Mouse (Mus musculus): ENCODE measurements around the gene Map1s. TPM values are rescaled to one million over a fixed set of nuclear protein-coding genes. Genes with fewer than 3 reads are reported as not detected.

The Map1s gene
- polyA plus RNA-seq, 1 experiment = 44.2 TPM

GRCm38 (mm10) chr8:70931731-70932130, 26.0 kb downstream of the Map1s start:
- TF ChIP-seq CTCF (IDR thresholded peaks at IDR 0.05; ENCODE audit: low read depth, low read length) = no peak
- no peak for TF ChIP-seq POLR2A (IDR thresholded peaks at IDR 0.05; ENCODE audit: borderline replicate concordance, low read depth, low read length)
- H3K4me3 ChIP-seq (ENCODE audit: insufficient read depth, low read length) = no peak overlapping the region
- no peaks in the 10 kb centered on the region for H3K4me1 ChIP-seq (ENCODE audit: control insufficient read depth, insufficient read depth, low read length)
- H3K27ac ChIP-seq (ENCODE audit: insufficient read depth, low read depth, low read length) = no peak overlapping the region

GRCm38 (mm10) chr8:70933036-70933435, 27.3 kb downstream of the Map1s start:
- TF ChIP-seq CTCF (IDR thresholded peaks at IDR 0.05; ENCODE audit: low read depth, low read length) (no peak), POLR2A (IDR thresholded peaks at IDR 0.05; ENCODE audit: borderline replicate concordance, low read depth, low read length) (no peak)
- Histone ChIP-seq H3K27ac (ENCODE audit: insufficient read depth, low read depth, low read length) (no peak overlapping the region), H3K4me3 (ENCODE audit: insufficient read depth, low read length) (no peak overlapping the region), H3K4me1 (ENCODE audit: control insufficient read depth, insufficient read depth, low read length) (no peaks in the 10 kb centered on the region)

- Histone ChIP-seq H3K4me1 (ENCODE audit: control insufficient read depth, insufficient read depth, low read length) (no peaks in the 10 kb centered on the region), H3K4me3 (ENCODE audit: insufficient read depth, low read length) (no peak overlapping the region), H3K27ac (ENCODE audit: insufficient read depth, low read depth, low read length) (no peak overlapping the region)
- TF ChIP-seq POLR2A (IDR thresholded peaks at IDR 0.05; ENCODE audit: borderline replicate concordance, low read depth, low read length) (no peak), CTCF (IDR thresholded peaks at IDR 0.05; ENCODE audit: low read depth, low read length) (no peak)
Measured at GRCm38 (mm10) chr8:70934786-70935185, 29.1 kb downstream of the Map1s start.

GRCm38 (mm10) chr8:70937200-70937599, 31.5 kb downstream of the Map1s start:
- H3K4me1 ChIP-seq (ENCODE audit: control insufficient read depth, insufficient read depth, low read length) = peaks cover 13% of the 10 kb centered on the region
- TF ChIP-seq CTCF (IDR thresholded peaks at IDR 0.05; ENCODE audit: low read depth, low read length) = no peak
- no peak for TF ChIP-seq POLR2A (IDR thresholded peaks at IDR 0.05; ENCODE audit: borderline replicate concordance, low read depth, low read length)
- no peak overlapping the region for H3K27ac ChIP-seq (ENCODE audit: insufficient read depth, low read depth, low read length)
- H3K4me3 ChIP-seq (ENCODE audit: insufficient read depth, low read length) = no peak overlapping the region

GRCm38 (mm10) chr8:70941478-70941877, 35.7 kb downstream of the Map1s start:
- Histone ChIP-seq H3K27ac (ENCODE audit: insufficient read depth, low read depth, low read length) (peak overlapping the region; percentile 81), H3K4me1 (ENCODE audit: control insufficient read depth, insufficient read depth, low read length) (peaks cover 17% of the 10 kb centered on the region), H3K4me3 (ENCODE audit: insufficient read depth, low read length) (no peak overlapping the region)
- TF ChIP-seq POLR2A (IDR thresholded peaks at IDR 0.05; ENCODE audit: borderline replicate concordance, low read depth, low read length) = no peak
- no peak for TF ChIP-seq CTCF (IDR thresholded peaks at IDR 0.05; ENCODE audit: low read depth, low read length)

- peak overlapping the region; percentile 83 for H3K27ac ChIP-seq (ENCODE audit: insufficient read depth, low read depth, low read length)
- TF ChIP-seq POLR2A (IDR thresholded peaks at IDR 0.05; ENCODE audit: borderline replicate concordance, low read depth, low read length) = no peak
- TF ChIP-seq CTCF (IDR thresholded peaks at IDR 0.05; ENCODE audit: low read depth, low read length) = no peak
- H3K4me1 ChIP-seq (ENCODE audit: control insufficient read depth, insufficient read depth, low read length) = peaks cover 17% of the 10 kb centered on the region
- no peak overlapping the region for H3K4me3 ChIP-seq (ENCODE audit: insufficient read depth, low read length)
Measured at GRCm38 (mm10) chr8:70943187-70943586, 37.5 kb downstream of the Map1s start.

- TF ChIP-seq POLR2A (IDR thresholded peaks at IDR 0.05; ENCODE audit: borderline replicate concordance, low read depth, low read length) = no peak
- TF ChIP-seq CTCF (IDR thresholded peaks at IDR 0.05; ENCODE audit: low read depth, low read length) = peak; percentile 48
- H3K27ac ChIP-seq (ENCODE audit: insufficient read depth, low read depth, low read length) = no peak overlapping the region
- no peaks in the 10 kb centered on the region for H3K4me1 ChIP-seq (ENCODE audit: control insufficient read depth, insufficient read depth, low read length)
- no peak overlapping the region for H3K4me3 ChIP-seq (ENCODE audit: insufficient read depth, low read length)
Measured at GRCm38 (mm10) chr8:70949847-70950246, 44.1 kb downstream of the Map1s start.

GRCm38 (mm10) chr8:70960703-70961472, 55.2 kb downstream of the Map1s start:
- Histone ChIP-seq H3K4me1 (ENCODE audit: control insufficient read depth, insufficient read depth, low read length) (no peaks in the 10 kb centered on the region), H3K27ac (ENCODE audit: insufficient read depth, low read depth, low read length) (no peak overlapping the region), H3K4me3 (ENCODE audit: insufficient read depth, low read length) (no peak overlapping the region)
- no peak for TF ChIP-seq CTCF (IDR thresholded peaks at IDR 0.05; ENCODE audit: low read depth, low read length)
- no peak for TF ChIP-seq POLR2A (IDR thresholded peaks at IDR 0.05; ENCODE audit: borderline replicate concordance, low read depth, low read length)

- TF ChIP-seq POLR2A (IDR thresholded peaks at IDR 0.05; ENCODE audit: borderline replicate concordance, low read depth, low read length) (no peak), CTCF (IDR thresholded peaks at IDR 0.05; ENCODE audit: low read depth, low read length) (peak; percentile 63)
- no peak overlapping the region for H3K27ac ChIP-seq (ENCODE audit: insufficient read depth, low read depth, low read length)
- no peaks in the 10 kb centered on the region for H3K4me1 ChIP-seq (ENCODE audit: control insufficient read depth, insufficient read depth, low read length)
- H3K4me3 ChIP-seq (ENCODE audit: insufficient read depth, low read length) = no peak overlapping the region
Measured at GRCm38 (mm10) chr8:70964159-70964558, 58.4 kb downstream of the Map1s start.

- Histone ChIP-seq H3K4me3 (ENCODE audit: insufficient read depth, low read length) (no peak overlapping the region), H3K27ac (ENCODE audit: insufficient read depth, low read depth, low read length) (no peak overlapping the region), H3K4me1 (ENCODE audit: control insufficient read depth, insufficient read depth, low read length) (no peaks in the 10 kb centered on the region)
- TF ChIP-seq POLR2A (IDR thresholded peaks at IDR 0.05; ENCODE audit: borderline replicate concordance, low read depth, low read length) (no peak), CTCF (IDR thresholded peaks at IDR 0.05; ENCODE audit: low read depth, low read length) (no peak)
Measured at GRCm38 (mm10) chr8:70964861-70965260, 59.1 kb downstream of the Map1s start.

Other genes with a start within 250 kb of the Map1s start
- 33.0 and 35.2 TPM in 2 replicates for gene Pgpep1, start 245.5 kb upstream of the Map1s start, polyA plus RNA-seq (2012; ENCODE audit: insufficient read depth, insufficient read length, missing spikeins)
- gene Lsm4, start 232.7 kb upstream of the Map1s start, polyA plus RNA-seq (2012; ENCODE audit: insufficient read depth, insufficient read length, missing spikeins) = 62.3 and 65.9 TPM in 2 replicates
- gene Jund, start 207.0 kb upstream of the Map1s start, polyA plus RNA-seq (2012; ENCODE audit: insufficient read depth, insufficient read length, missing spikeins) = 102 and 111 TPM in 2 replicates
- not detected in 2 replicates for gene Iqcn, start 202.5 kb upstream of the Map1s start, polyA plus RNA-seq (2012; ENCODE audit: insufficient read depth, insufficient read length, missing spikeins)
- not detected in 2 replicates for gene Gm3336, start 187.4 kb upstream of the Map1s start, polyA plus RNA-seq (2012; ENCODE audit: insufficient read depth, insufficient read length, missing spikeins)
- gene Pde4c, start 182.2 kb upstream of the Map1s start, polyA plus RNA-seq (2012; ENCODE audit: insufficient read depth, insufficient read length, missing spikeins) = not detected in 2 replicates
- 7.9 and 9.4 TPM in 2 replicates for gene Rab3a, start 151.3 kb upstream of the Map1s start, polyA plus RNA-seq (2012; ENCODE audit: insufficient read depth, insufficient read length, missing spikeins)
- 32.4 and 33.7 TPM in 2 replicates for gene Mpv17l2, start 145.0 kb upstream of the Map1s start, polyA plus RNA-seq (2012; ENCODE audit: insufficient read depth, insufficient read length, missing spikeins)
- 26.9 and 27.5 TPM in 2 replicates for gene Pik3r2, start 129.2 kb upstream of the Map1s start, polyA plus RNA-seq (2012; ENCODE audit: insufficient read depth, insufficient read length, missing spikeins)
- gene Mast3, start 100.9 kb upstream of the Map1s start, polyA plus RNA-seq (2012; ENCODE audit: insufficient read depth, insufficient read length, missing spikeins) = 57.7 and 59.6 TPM in 2 replicates
- gene Il12rb1, start 97.5 kb upstream of the Map1s start, polyA plus RNA-seq (2012; ENCODE audit: insufficient read depth, insufficient read length, missing spikeins) = 0.20 TPM in 1 of 2 replicates, not detected in the other
- 27.8 and 29.7 TPM in 2 replicates for gene Arrdc2, start 66.2 kb upstream of the Map1s start, polyA plus RNA-seq (2012; ENCODE audit: insufficient read depth, insufficient read length, missing spikeins)
- 0.99 and 1.8 TPM in 2 replicates for gene Kcnn1, start 42.7 kb upstream of the Map1s start, polyA plus RNA-seq (2012; ENCODE audit: insufficient read depth, insufficient read length, missing spikeins)
- gene Ccdc124, start 32.0 kb upstream of the Map1s start, polyA plus RNA-seq (2012; ENCODE audit: insufficient read depth, insufficient read length, missing spikeins) = 35.6 and 39.9 TPM in 2 replicates
- gene Slc5a5, start 13.2 kb upstream of the Map1s start, polyA plus RNA-seq (2012; ENCODE audit: insufficient read depth, insufficient read length, missing spikeins) = not detected in 2 replicates
- 1,719 and 1,824 TPM in 2 replicates for gene Rpl18a, start 8.5 kb upstream of the Map1s start, polyA plus RNA-seq (2012; ENCODE audit: insufficient read depth, insufficient read length, missing spikeins)